Mouse (Mus musculus): ENCODE measurements around the gene Gins3. TPM values are rescaled to one million over a fixed set of nuclear protein-coding genes. Genes with fewer than 3 reads are reported as not detected.
A peak's percentile ranks its signal among the peaks of the same experiment; 100 is the strongest.
"Not testable (repeated sequence)": the region's sequence is repeated elsewhere in the genome, so short reads cannot be mapped to it uniquely, and the experiment has no call there.

Gins3 gene
- total RNA-seq, 2 experiments from 2014 or later, result 12.4 to 25.5 TPM

DNA sequence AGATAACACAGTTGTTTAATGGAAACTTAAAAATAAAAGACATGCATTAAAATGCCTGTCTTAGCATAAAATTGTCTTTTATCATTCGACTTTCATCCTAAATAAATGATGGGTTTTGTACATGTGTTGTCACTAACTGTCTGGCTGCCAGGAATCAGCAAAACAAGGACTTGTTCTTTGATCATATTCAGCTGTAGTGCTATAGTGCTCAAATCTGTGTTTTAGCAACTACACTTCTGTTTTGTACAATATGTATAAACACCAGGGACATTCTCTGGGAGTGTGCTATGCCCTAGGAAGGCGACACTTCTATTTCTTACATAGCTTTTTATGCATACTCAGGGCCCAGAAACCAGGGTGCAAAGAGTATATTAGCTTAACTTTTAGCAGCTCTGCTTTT is 11.7 kb downstream of the Gins3 start:
- no peak for ATAC-seq (replicated peaks; ENCODE audit: poor library complexity, severe bottlenecking)

DNA sequence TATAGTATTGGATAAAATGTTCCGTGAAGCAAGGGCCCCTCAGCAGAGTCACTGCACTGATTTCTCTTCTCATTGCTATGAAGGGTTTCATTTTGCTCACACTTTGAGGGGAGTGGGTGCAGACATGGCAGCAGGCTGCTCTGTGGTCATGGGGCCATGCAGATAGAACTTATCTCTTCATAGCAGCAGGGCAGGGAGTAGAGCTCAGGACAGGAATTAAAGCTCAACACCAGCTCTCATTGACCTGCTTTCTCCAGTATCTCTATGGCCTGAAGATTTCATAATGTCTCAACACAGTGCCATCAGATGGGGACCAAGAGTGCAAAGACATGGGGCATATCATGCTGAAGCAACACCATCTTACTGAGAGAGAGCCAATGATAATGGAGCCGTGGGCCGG is 15.0 kb downstream of the Gins3 start:
- ATAC-seq (replicated peaks; ENCODE audit: poor library complexity, severe bottlenecking), result no peak

DNA sequence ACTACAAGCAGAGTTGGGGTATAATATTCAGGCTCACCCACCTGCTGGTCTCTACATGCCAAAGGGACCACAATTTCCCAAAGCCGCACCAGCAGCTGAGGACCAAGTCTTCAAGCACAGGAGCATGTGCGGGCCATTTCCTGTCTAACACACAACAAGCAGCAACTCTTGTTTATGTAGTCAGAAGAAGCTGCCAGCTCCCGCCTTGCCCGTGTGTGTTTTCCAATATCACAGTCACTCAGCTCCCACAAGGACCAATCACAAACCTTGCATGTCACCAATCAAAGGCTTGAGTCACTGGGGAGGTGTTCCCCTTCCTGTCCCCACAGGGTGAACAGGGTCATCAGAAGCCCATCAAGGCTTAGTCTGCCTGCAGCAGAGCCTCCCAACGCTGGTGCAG is 20.1 kb downstream of the Gins3 start:
- ATAC-seq (replicated peaks; ENCODE audit: poor library complexity, severe bottlenecking), result no peak

DNA sequence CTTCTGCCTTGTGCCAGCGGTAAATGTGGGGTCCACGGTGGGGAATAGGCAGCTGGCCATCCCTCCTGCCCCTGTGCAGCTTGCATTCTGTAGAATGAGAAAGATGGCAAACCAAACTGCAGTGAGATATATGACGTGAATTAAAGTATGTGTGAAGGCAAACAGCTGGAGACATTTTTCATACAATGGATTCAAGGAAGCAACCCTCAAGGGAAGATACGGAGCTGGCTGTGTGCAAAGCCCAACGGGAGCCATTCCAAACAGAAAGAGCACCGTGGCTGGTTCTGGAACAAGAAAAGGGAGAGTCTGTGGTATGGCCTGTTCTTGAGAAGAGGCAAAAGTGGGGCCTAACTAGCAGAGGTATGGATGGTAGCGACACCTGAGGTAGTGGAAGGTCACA is 22.6 kb downstream of the Gins3 start:
- ATAC-seq (replicated peaks; ENCODE audit: poor library complexity, severe bottlenecking), result no peak

DNA sequence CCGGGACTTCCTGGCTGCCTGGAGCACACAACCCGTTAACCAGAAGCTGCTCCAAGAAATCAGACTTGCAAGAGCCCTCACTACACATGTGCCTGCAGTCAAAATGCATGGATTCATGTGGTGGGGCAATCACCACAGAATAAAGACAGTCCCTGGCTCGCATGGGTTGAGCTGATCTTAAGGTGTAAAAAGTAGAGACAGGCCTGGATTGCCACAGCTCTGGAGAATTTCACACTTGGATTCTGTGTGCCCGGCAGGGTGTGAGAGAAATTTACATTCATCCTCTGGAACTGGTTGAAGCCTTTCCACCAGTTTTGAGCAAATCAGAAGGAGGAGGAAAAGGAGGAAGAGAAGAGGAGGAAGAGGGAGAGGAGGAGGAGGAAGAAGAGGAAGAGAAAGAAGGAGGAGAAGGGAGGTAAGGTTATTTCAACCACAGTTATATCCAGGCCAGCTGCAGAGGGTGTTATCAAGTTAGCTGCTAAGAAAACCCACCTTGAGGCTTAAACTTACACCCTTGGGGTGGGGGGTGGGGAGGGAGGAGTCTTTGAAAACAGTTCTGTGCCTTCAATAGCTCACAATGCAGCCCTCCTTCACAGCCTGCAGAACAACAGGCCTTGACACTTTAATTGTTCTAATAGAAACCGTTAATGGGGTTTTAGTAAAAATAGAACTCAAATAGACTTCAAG is 23.2 kb downstream of the Gins3 start:
- ATAC-seq (replicated peaks; ENCODE audit: poor library complexity, severe bottlenecking), result no peak

DNA sequence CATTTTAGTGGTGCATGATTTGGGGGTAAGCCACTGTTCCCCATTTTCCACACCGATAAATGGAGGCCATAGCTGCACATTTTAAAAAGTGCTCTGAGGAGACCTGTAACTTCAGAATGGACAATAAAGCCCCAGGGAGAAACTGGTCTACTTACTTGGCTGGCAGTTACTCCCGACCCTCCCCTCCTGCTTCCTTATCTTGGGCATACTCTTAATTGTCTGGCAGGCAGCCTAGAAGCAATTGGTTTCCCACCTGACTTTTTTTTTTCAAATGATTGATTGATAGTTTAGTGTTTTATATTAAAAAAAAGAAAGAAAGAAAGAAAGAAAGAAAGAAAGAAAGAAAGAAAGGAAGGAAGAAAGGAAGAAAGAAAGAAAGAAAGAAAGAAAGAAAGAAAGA is 24.3 kb downstream of the Gins3 start:
- no peak for ATAC-seq (replicated peaks; ENCODE audit: poor library complexity, severe bottlenecking)

DNA sequence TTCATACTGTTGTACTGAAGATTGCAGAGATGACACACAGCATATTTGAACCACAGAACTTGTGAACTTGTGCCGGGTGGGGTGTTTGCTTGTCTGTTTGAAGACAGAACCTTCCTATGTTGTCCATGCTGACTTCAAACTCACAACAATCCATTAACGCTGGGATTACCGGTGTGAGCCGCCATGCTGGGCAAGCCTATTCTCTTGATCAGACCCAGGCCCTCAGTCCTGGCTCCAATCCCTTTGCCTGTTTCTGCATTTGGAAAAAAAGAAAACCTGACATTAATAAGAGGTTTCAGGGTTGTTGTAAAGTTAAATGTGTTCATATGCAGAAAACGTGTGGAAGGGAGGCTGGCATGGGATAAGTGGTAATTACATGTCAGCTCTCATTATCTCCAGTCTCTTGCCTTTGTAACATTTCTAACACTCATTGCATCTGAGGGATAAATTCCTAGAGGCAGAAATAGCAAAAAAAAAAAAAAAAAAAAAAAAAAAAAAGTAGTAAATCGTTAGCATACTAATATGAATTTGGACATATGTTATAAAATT is 27.2 kb downstream of the Gins3 start:
- ATAC-seq (replicated peaks; ENCODE audit: poor library complexity, severe bottlenecking), result no peak

DNA sequence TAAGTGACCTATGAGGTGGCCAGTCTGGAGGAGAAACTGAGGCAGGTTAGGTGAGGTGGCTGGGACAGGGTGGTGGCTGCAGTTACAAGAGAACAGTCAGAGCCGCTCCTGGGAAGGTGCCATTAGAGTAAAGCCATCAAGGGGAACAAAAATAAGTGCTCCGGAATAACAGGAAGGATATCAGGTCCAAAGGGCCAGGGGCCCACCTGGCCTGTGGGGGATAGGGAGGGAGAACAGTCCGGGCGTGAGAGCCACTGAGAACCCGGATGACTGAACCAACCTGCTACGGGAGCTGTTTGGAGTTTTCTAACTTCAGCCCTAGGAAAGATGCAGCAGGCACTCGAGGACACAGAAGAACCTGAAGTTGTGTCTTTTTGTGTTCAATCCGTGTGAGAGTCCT is 27.8 kb downstream of the Gins3 start:
- no peak for ATAC-seq (replicated peaks; ENCODE audit: poor library complexity, severe bottlenecking)

DNA sequence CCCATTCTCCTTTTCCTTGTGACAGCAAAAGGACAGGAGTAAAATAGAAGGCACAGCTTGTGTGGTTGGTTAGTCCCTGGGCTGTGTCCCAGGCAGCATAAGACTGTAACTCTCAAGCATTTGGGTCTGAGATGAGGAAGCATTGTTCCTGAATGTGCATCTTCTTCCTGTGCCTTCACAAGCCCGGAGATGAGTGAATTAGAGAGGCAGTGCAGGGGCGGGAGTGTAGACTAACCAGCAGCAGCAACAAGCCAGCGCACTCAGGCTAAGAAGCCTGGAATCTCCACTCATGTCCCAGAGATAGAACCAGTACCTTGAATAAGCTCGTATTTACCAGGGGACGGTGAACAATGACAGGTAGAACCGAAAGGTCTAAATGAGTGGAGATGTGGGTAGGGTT is 28.3 kb downstream of the Gins3 start:
- ATAC-seq (replicated peaks; ENCODE audit: poor library complexity, severe bottlenecking), result no peak

DNA sequence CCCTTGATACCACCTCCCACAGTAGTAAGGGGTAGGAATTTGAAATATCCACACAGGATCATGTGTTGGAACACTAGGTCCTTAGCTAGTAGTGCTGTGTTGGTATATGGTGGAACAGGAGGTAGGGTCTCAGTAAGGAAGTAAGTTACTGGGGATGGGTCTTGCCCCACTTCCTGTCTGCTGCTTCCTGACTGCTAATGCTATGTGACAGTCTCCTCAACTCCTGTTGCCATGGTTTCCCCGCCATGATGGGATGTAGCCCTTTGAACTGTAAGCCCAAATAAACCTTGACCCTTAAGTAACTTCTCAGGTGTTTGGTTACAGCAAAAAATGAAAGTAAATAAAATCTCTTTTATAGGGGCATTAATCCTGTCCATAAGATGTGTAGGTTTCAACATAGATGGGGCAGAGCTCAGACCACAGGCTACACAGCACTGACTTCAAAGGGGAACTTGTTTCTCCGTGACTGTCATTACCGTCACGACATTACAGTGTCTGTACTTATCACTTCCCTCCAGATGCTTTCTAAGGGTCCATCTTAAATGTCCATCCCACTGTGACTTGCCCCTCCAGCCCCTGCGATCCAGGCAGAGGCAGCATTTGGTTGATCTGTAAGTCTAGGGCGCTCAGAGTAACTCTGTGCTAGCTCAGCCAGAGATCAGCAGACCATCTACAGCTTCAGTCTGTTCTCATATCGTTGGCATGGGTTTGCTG is 29.8 kb downstream of the Gins3 start:
- ATAC-seq (replicated peaks; ENCODE audit: poor library complexity, severe bottlenecking), result peak; percentile 70

DNA sequence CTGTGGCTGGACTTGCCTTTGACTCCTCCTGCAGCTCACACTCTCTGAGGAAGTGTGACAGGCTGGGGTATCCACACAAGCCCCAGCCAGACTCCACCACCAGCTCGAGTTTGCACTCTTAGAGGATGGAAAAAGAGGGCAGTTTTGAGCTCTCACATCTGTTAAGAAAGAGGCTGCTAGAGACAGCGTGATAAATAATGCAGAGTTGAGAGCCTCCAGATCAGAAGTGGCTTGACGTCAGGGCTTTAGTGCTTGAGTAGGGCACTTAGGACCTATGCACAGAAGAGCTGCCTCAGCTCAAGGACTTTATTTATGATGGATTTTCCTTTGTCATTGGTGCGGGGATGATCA is 30.3 kb downstream of the Gins3 start:
- 0 out of 2 replicates have a peak, but pooled peaks have one; percentile 3 for ATAC-seq (replicated peaks; ENCODE audit: poor library complexity, severe bottlenecking)

DNA sequence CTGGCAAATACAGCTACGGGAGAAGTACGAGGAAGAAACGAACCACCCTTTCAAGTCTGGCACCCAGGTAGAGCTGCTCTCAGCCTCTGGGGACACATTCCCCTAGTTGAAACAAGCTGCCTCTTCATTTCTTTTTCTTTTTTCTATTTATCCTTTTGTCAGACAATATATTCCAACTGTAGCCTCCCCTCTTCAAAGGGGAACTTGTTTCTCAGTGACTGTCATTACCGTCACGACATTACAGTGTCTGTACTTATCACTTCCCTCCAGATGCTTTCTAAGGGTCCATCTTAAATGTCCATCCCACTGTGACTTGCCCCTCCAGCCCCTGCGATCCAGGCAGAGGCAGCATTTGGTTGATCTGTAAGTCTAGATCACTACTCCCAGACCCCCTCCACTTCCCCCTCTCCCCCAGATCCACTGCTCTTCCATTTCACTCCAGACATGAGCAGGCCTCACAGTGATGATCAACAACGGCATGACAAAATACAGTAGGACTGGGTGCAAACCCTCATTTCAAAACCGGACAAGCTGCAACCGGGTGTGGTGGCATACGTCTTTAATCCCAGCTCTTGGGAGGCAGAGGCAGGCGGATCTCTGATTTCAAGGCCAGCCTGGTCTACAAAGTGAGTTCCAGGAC is 32.7 kb downstream of the Gins3 start:
- ATAC-seq (replicated peaks; ENCODE audit: poor library complexity, severe bottlenecking), result not testable (repeated sequence)

DNA sequence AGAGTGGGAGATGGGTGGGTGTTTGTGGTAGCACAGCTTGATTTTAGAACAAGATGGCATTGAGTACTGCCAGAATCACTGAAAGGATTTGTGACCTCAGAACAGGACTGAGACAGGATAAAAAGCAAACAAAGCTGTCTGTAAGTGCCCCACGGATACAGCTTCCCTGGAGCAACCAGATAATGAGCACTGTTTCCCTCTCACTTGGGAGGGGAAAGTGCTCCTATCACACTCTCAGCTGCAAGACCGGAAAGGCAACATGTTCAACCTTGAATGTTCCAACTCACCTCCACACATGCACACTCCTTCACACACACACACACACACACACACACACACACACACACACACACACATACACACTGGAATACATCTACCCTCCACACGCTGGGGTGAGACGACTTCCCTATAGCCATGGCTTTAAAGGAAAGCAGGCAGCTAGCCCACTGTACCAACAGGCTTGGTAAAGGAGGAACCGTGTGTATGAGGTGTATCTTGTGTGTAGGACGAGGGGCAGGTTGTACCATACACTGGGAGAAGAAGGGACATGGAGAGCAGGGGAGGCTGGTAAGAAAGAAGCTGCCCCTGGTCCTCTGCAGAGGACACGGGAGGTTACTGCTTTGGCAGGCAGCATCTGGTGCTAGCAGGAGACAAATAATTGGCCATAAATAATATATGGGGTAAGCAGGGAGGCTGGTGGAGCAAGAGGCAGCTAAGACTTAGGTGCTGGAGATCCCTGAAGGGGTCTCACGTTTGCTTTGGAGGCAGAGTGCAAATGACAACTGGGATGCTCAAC is 35.1 kb downstream of the Gins3 start:
- no peak for ATAC-seq (replicated peaks; ENCODE audit: poor library complexity, severe bottlenecking)

DNA sequence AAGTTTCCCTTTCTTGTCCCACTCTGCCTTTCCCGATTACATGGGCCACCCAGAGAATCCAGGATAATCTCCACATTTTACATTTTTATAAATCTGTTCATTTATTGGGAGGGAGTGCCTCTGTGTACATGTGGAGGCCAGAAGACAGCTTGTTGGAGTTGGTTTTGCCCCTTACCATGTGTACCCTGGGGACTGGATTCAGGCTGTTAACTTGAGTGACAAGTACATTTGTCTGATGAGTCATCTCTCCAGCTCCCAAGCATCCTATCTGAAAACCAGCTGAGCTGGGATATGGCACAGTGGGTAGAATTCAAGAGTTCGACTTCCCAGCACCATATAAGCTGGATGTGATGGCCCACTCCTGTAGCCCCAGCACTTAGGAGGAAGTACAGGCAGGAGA is 36.7 kb downstream of the Gins3 start:
- ATAC-seq (replicated peaks; ENCODE audit: poor library complexity, severe bottlenecking), result no peak

DNA sequence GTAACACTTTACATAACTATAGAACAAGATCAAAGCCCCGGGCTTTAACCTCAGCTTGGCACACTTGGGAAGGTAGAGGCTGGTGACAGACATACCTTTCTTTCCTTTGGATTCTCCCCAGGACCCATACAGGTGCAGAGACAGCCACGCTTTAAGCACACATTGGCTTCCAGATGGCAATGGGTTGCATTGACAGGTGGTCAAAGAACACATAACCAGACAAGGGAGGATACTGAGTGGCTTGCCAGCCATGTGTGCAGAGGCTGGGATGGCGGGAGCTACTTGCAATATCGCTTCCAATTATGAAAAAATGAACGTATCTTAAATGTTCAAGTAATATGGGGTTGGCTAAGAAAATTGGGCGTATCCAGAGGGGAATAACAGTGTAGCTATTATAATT is 38.6 kb downstream of the Gins3 start:
- ATAC-seq (replicated peaks; ENCODE audit: poor library complexity, severe bottlenecking), result no peak

DNA sequence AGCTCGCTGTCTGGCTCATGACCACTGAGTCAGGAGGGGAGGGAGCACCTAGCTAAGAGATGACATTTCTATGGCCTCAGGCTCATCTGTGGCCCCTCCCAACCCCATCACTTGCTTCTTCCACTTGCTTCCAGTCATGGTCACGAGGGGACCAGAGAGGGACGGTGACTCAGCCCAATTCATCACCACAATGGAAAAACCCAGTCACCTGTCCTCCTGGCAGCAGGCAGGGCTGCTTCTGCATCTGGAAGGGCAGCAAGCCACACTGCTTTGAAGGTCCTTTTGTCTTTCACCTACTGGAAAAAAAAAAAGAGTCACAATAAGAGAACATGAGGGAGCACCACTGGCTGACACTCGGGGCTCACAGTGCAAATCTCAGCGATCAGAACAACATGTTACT is 39.6 kb downstream of the Gins3 start:
- ATAC-seq (replicated peaks; ENCODE audit: poor library complexity, severe bottlenecking), result no peak

DNA sequence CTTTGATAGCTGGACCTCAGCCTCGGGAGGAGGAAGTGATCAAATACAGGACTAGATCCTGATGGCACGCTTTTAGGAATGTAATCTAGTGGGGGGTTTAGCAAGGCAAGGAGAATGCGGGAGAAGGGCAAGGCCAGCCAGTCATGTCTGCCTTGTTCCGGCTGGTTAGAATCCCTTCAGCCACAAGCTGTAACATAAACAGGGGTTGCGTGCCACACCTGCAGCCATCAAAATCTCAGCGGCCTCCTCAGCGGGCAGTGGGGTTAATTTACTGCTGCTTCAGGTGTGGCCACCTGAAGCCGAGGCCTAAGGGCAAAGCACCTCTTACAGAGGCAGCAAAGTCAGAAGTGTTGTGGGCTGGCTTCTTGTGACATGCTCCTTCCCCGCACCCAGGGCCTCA is 43.4 kb downstream of the Gins3 start, which contains the start of gene Ndrg4:
TSS of gene Ndrg4 (plus strand) at position 350 of the 400 bp plus-strand sequence.
- no peak for ATAC-seq (replicated peaks; ENCODE audit: poor library complexity, severe bottlenecking)

DNA sequence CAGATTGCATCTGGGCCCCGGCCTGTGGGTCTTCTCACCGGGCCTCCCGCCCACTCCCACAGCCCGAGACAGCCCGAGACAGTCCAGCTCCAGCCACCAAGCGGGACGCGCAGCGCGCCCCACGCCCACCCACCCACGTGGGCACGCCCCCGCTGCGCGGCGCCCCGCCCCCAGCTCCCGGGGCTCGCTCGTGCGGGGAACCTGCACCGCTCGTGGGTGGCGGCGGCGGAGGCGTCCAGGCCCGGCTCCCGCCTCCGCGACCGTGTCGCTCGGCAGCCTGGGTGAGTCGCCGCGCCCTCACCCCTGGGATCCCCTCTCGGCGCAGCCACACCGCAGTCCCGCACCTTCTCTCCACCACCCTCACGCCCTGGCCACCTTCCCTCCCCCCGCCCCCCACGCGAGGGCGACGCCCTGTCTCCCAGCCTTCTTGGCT is 44.4 kb downstream of the Gins3 start:
- peak; percentile 30 for ATAC-seq (replicated peaks; ENCODE audit: poor library complexity, severe bottlenecking)

DNA sequence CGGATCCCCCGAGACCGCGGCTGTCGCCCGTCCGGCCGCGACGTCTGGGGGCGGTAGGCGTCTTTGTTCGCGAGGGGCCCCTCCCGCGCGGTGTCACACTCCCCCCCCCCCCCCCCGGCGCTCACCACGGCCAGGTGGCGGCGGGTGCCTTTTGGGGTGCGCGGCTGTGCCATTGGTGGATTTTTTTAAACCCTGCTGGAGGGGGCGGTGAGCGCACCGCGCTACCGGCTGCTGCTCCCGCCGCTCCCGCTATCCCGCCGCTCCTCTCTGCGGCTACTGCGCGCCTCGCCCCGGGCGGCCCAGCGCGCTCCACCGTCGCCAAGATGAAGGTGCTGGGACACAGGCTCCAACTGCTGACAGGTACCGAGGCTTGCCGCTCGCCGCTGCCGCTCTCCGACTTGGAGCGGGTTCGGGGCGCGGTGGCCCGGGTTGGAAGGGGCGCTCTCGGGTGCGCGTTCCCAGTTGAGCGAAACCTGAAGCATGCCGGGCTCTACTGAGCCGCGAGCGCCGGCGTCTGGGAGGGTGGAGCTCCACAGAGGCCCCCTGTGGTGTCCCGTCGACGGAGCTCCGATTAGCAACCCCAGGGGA is 44.9 kb downstream of the Gins3 start:
- ATAC-seq (replicated peaks; ENCODE audit: poor library complexity, severe bottlenecking), result peak; percentile 34

DNA sequence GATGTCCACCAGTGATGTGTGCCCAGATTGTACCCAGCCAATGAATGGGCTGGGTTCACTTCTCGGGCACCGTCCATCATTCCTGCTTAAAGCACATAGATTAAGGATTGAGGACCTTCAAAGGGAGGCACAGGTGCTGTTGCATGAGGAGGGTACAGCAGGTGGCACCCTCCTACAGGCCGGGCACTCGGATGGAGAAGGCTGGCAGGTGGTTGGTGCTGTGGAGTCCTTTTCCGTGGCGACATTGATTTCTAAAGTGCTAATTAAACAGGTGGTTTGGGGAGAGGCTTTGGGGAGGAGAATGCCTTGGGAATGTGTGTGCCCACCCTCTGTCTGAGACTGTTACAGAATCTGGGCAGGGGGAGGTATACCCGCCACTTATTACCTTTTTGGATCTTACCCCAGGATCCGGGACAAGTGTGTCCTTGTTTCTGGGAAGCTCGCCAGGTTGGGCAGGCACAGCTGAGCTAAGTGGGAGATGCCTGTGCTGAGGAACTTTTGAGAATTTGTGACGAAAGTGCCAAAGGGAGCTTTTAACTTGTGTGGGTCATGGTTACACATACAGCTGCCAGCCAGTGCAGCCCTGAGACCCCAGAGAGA is 54.9 kb downstream of the Gins3 start:
- ATAC-seq (replicated peaks; ENCODE audit: poor library complexity, severe bottlenecking), result no peak

Measured in granulocyte monocyte progenitor cell, adult 5-6 weeks (primary cell).